Mouse (Mus musculus): Measurements from ENCODE around the gene Cfl1. TPM values are rescaled to one million over a fixed set of nuclear protein-coding genes. Genes with fewer than 3 reads are reported as not detected.
"Not testable (repeated sequence)": the region's sequence is repeated elsewhere in the genome, so short reads cannot be mapped to it uniquely, and the experiment has no call there.

Cfl1 gene
- polyA plus RNA-seq, 1 experiment from 2014 or later: 2,829 TPM

DNA sequence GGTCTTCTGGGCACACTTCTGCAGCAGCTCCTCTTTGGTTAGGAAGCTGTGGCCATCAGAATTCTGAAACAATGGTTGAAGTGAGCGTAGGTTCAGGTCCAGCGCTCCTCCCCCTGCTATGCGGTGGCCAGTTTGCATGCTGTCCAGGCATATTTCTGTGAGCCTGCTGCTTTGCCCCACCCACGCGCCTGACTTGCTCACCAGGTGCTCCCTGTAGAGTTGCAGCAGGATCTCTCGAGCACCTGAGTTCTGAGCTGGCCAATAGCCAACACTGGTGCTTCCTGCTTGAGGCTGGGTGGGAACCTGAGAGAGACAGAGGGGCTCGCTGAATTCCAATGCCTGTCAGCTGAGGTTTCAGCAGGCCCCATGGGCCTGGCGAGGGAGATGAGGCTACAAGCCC, 4.0 kb upstream of the Cfl1 start:
- no peak overlapping the region for H3K4me3 ChIP-seq
- no peaks in the 10 kb centered on the region for H3K27me3 ChIP-seq (ENCODE audit: insufficient read depth, poor library complexity, severe bottlenecking)
- H3K36me3 ChIP-seq: peaks cover 54% of the 10 kb centered on the region
- no peaks in the 10 kb centered on the region for H3K9me3 ChIP-seq
- 90% methylated on average over 8 of the region's 8 CpGs for WGBS
- H3K4me1 ChIP-seq: peaks cover 27% of the 10 kb centered on the region
- DNase-seq (ENCODE audit: low spot score): no peak
- H3K27ac ChIP-seq: peak overlapping the region; percentile 97; the same call in 1 of the 2 replicates

DNA sequence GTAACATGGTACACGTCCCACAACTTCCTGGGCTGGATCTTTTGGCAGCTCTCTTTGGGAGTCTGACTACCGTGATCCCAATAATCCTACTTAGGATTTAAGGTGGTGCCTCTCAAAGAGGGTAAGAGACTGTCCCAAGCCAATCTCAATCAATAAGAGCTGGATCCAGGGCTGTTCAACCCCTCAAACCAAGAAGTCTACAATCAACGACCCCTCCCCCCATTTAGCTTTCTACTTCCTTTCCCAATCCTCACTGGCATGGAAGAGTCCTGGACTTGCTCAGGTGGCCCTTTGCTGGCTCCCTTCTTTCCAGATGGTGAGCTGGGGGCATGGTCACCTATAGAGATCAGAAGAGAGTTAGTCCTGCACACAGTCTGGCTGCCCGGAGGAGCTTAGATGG, 3.5 kb upstream of the Cfl1 start:
- WGBS: 85% methylated on average over 4 of the region's 4 CpGs
- Histone ChIP-seq H3K4me3 (peak overlapping the region; percentile 68; the same call in 1 of the 2 replicates), H3K27ac (peak overlapping the region; percentile 97; the same call in 1 of the 2 replicates), H3K9me3 (no peaks in the 10 kb centered on the region), H3K27me3 (ENCODE audit: insufficient read depth, poor library complexity, severe bottlenecking) (no peaks in the 10 kb centered on the region), H3K4me1 (peaks cover 27% of the 10 kb centered on the region), H3K36me3 (peaks cover 50% of the 10 kb centered on the region)
- no peak for DNase-seq (ENCODE audit: low spot score)

DNA sequence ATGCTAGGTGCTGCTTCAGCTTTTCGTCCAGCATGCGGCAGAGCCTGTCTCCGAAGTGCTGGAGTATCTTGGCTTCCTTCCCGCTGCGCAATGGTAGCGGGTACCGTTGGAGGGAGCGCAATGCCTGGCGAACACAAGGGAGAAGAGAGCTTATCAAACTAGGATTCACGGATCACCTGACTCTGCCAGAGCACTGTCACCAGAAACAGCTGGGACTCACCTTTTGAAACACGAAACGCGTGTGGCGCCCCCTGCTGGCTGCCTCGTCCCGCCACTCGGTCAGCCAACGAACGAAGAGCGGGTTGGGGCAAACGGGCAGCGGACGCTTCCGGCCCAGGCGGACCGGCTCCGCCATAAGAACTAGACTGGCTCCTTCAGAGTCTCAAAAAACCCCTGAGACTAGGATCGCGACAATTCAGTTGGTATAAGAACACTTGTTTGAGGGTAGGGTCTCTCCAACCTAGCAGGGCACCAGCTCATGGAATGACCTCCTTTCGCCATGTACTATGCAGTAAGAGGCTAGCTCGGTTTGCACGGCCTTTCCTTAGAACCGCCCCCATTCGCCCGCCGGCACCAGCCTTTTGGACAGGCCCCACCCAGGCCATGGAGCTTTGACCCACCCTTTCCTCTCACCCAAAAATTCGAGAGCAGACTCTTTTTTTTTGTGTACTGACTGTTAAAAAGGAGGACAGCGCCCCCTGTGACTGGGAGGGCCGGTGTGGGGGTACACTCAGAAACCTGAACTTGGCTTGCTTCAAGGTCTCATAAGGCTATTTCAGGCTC, 2.3 kb upstream of the Cfl1 start, which contains the start of gene Mus81:
TSS of gene Mus81 (minus strand) at position 635 of the 783 bp plus-strand sequence.
- WGBS: under 1% methylated on average over 39 of the region's 39 CpGs
- Histone ChIP-seq H3K36me3 (peaks cover 50% of the 10 kb centered on the region), H3K4me3 (peak within 1 kb of the TSS; percentile 68), H3K9me3 (no peaks in the 10 kb centered on the region), H3K27me3 (ENCODE audit: insufficient read depth, poor library complexity, severe bottlenecking) (no peaks in the 10 kb centered on the region), H3K4me1 (peaks cover 38% of the 10 kb centered on the region), H3K27ac (peak within 1 kb of the TSS; percentile 97)
- peak; percentile 98 for DNase-seq (ENCODE audit: low spot score)

DNA sequence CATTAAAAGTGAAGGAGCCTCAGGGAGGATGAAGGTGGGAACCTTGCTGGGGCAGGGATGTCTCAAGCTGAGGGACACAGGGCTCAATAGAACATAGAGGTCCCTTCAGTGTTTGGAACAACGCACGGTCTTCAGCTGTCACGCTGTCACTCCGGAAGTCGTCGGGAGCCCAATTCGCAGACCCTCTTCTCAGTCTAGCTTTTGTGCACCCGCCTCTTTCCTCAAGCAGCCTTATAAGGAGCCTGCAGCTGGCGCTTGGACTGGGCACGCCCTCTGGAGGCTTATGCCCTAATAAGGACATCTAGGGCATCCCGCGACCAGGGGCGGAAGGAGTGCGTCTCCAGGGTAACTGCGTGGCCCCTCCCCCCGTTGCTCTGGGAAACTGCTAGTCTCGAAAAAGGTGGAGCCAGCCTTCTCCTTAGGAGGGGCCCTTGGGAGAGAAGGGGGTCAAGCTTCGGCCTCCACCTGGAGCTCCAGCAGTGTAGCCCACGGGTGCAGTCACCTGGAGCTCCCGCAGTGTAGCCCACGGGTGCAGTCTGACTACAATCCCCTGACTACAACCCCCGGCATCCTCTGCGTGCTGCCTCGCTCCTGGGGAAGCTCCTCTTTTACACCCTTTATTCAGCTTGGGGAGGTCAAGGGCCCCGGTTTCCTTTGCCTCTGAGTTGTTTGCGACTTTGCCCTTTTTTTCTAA, 1.2 kb upstream of the Cfl1 start:
- peaks cover 43% of the 10 kb centered on the region for H3K4me1 ChIP-seq
- peak overlapping the region; percentile 97 for H3K27ac ChIP-seq
- no peaks in the 10 kb centered on the region for H3K9me3 ChIP-seq
- H3K36me3 ChIP-seq: peaks cover 50% of the 10 kb centered on the region
- no peaks in the 10 kb centered on the region for H3K27me3 ChIP-seq (ENCODE audit: insufficient read depth, poor library complexity, severe bottlenecking)
- under 1% methylated on average over 26 of the region's 26 CpGs for WGBS
- DNase-seq (ENCODE audit: low spot score): peak; percentile 100
- peak overlapping the region; percentile 68 for H3K4me3 ChIP-seq

DNA sequence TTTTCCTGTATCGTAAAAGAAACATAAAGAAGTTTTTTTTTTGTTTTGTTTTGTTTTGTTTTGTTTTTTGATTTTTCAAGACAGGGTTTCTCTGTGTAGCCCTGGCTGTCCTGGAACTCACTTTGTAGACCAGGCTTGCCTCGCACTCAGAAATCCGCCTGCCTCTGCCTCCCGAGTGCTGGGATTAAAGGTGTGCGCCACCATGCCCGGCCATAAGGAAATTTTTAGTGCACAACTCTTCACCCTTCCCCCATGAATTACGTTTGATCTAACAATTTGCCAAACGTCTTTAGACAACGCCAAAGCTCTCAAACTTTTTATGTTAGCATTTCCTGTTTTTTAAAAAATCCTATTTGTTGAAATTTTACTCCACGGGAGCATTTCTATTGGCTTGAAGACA, 534 bp upstream of the Cfl1 start:
- Histone ChIP-seq H3K27ac (peak overlapping the region; percentile 97), H3K4me3 (peak overlapping the region; percentile 86), H3K36me3 (peaks cover 49% of the 10 kb centered on the region), H3K4me1 (peaks cover 45% of the 10 kb centered on the region)
- 51% methylated on average over 10 of the region's 10 CpGs for WGBS
- not testable (repeated sequence) for H3K9me3 ChIP-seq; DNase-seq (ENCODE audit: low spot score); H3K27me3 ChIP-seq (ENCODE audit: insufficient read depth, poor library complexity, severe bottlenecking)

DNA sequence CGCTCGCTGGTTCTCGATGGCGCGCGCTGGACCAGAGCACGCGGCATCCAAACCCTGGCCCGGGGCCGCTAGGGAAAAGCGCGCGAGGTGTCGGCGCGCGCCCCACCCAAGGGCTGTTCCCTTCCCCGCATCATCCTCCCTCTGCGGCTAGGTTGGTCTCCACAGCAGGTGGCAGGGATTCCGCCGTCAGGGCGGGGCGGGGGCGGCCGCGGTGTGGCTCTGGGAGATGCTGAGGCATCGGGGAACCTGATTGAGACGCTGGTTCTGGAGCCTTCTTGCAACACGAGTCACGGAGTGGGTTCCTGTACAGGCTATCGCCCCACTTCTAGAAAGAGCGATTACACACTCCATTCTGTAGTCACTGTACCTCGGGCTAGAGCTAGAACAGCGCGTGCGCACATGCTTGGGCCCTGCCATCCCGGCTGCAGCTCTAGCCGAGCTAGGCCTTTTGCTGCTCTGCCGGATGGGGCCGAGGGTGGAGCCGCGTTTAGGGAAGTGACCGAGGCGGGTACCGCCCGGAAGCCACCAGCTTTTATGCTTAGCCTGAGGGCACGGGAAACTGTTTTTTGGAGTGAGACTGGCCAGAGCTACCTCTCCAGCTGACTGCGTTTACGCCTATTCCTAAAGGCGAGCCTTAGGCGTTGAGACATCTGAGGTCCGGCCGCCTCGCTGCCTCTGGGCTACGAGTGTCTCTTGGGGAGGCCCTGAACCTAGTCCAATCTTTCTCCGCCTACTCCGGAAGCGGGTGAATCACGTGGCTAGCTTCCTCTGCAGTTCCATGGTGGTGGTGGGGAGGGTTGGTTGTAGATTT, 848 bp downstream of the Cfl1 start:
- Histone ChIP-seq H3K4me3 (peak overlapping the region; percentile 86), H3K4me1 (peaks cover 42% of the 10 kb centered on the region), H3K27me3 (ENCODE audit: insufficient read depth, poor library complexity, severe bottlenecking) (no peaks in the 10 kb centered on the region), H3K36me3 (peaks cover 47% of the 10 kb centered on the region), H3K27ac (peak overlapping the region; percentile 97), H3K9me3 (no peaks in the 10 kb centered on the region)
- peak; percentile 95 for DNase-seq (ENCODE audit: low spot score)
- under 1% methylated on average over 59 of the region's 59 CpGs for WGBS

DNA sequence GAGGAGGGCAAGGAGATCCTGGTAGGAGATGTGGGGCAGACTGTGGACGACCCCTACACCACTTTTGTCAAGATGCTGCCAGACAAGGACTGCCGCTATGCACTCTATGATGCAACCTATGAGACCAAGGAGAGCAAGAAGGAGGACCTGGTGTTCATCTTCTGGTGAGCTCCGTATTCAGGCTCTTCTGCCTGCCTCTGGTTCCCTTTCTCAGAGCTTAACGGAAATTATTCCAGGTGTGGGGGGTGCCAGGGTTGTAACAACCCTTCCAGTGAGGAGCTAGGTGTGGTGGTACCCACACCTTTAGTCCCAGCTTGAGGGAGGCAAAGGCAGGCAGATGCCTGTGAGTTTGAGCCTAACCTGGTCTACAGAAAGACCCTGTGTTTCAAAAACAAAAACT, 2.4 kb downstream of the Cfl1 start:
- Histone ChIP-seq H3K9me3 (no peaks in the 10 kb centered on the region), H3K27ac (no peak overlapping the region), H3K4me3 (no peak overlapping the region; the same call in 1 of the 2 replicates), H3K36me3 (peaks cover 57% of the 10 kb centered on the region), H3K27me3 (ENCODE audit: insufficient read depth, poor library complexity, severe bottlenecking) (no peaks in the 10 kb centered on the region), H3K4me1 (peaks cover 37% of the 10 kb centered on the region)
- DNase-seq (ENCODE audit: low spot score): no peak
- WGBS: 82% methylated on average over 4 of the region's 4 CpGs

DNA sequence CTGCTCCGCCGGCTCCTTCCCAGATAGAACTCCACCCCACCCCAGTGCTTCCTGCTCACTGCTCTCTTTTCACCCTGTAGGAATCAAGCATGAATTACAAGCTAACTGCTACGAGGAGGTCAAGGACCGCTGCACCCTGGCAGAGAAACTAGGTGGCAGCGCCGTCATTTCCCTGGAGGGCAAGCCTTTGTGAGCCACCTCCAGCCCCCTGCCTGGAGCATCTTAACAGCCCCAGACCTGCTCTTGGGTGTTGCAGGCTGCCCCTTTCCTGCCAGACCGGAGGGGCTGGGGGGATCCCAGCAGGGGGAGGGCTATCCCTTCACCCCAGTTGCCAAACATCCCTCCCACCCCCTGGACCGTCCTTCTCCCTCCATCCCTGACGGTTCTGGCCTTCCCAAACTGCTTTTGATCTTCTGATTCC, 3.1 kb downstream of the Cfl1 start:
- not testable (repeated sequence) for H3K27me3 ChIP-seq (ENCODE audit: insufficient read depth, poor library complexity, severe bottlenecking); DNase-seq (ENCODE audit: low spot score); H3K9me3 ChIP-seq; H3K4me3 ChIP-seq; H3K27ac ChIP-seq
- peaks cover 64% of the 10 kb centered on the region for H3K36me3 ChIP-seq
- 77% methylated on average over 9 of the region's 9 CpGs for WGBS
- H3K4me1 ChIP-seq: peaks cover 37% of the 10 kb centered on the region

DNA sequence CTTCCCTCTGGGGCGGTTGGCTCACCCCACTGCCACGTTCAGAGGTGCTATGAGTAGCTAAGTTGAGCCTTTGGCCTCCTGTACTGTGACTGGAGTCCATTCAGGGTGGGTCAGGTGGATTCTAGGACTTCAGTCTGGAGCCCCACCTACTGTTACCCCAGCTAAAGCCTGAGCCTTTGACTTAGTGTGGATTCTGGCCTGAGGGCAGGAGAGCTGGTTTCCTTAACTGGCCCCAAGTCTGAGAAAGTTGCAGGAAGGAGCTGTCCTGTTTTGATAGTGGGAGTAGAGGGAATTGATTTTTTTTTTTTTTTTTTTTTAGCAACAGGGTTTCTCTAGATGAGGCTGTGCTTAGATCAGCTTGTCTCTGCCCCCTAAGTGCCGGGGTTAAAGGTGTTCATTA, 4.1 kb downstream of the Cfl1 start:
- Histone ChIP-seq H3K27ac (no peak overlapping the region), H3K9me3 (no peaks in the 10 kb centered on the region), H3K27me3 (ENCODE audit: insufficient read depth, poor library complexity, severe bottlenecking) (no peaks in the 10 kb centered on the region), H3K4me1 (peaks cover 29% of the 10 kb centered on the region), H3K4me3 (no peak overlapping the region), H3K36me3 (peaks cover 65% of the 10 kb centered on the region)
- WGBS: 85% methylated on average over 3 of the region's 3 CpGs
- DNase-seq (ENCODE audit: low spot score): no peak

DNA sequence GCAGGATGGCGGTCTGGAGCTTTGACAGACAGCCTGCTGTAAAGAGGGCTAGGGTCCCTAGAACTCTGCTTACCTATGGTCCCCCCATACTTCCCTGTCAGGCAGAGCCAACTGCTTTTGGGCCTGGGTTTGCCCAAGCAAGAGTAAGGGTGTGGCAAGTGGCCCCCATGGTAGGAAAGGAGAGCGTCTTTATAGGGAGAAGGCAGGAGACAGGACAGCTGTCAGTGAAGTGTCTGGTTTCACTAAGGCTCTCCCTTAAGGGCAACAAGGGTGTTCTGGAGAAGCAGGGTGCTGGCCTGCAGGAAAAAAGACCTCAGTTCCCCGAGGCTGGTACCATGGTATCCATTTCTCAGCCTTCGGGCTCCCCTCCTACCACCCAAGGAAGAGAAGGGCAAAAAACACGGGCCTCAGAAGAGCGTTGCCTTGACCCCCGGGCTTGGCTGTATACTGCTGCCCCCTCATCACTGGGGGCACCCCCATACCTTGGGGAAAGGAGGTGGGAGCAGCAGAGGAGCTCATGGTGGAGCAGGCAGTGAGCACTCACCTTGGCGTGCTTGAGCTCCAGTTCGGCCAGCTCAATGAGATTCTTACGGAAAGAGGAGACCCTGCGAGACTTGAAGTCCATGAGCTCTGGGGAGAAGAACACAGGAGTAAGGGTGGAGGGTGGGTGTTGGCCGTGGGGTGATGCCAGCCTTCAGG, 5.2 kb downstream of the Cfl1 start:
- DNase-seq (ENCODE audit: low spot score): no peak
- H3K4me3 ChIP-seq: no peak overlapping the region
- H3K27me3 ChIP-seq (ENCODE audit: insufficient read depth, poor library complexity, severe bottlenecking): no peaks in the 10 kb centered on the region
- peak overlapping the region; percentile 10; the same call in 1 of the 2 replicates for H3K27ac ChIP-seq
- H3K4me1 ChIP-seq: peaks cover 28% of the 10 kb centered on the region
- peaks cover 65% of the 10 kb centered on the region for H3K36me3 ChIP-seq
- 79% methylated on average over 12 of the region's 12 CpGs for WGBS
- H3K9me3 ChIP-seq: no peaks in the 10 kb centered on the region

DNA sequence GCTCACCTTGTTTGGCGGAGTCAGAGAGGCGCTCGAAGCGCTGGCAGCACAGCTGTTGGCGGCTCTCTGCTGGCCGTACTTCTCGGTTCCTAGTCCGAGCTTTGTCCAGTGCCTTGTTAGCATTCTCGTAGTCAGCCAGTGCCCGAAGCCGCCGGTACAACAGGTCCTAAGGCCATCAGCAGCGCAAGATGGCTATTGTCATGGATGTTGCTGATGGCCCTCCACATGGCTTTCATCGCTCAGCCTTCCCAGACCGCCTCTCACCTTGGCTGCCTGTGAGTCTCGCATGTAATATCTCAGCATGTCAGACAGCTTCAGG, 5.8 kb downstream of the Cfl1 start:
- peaks cover 28% of the 10 kb centered on the region for H3K4me1 ChIP-seq
- DNase-seq (ENCODE audit: low spot score): no peak
- H3K27me3 ChIP-seq (ENCODE audit: insufficient read depth, poor library complexity, severe bottlenecking): no peaks in the 10 kb centered on the region
- WGBS: 87% methylated on average over 16 of the region's 16 CpGs
- peaks cover 65% of the 10 kb centered on the region for H3K36me3 ChIP-seq
- no peak overlapping the region for H3K27ac ChIP-seq
- no peak overlapping the region for H3K4me3 ChIP-seq
- H3K9me3 ChIP-seq: no peaks in the 10 kb centered on the region

DNA sequence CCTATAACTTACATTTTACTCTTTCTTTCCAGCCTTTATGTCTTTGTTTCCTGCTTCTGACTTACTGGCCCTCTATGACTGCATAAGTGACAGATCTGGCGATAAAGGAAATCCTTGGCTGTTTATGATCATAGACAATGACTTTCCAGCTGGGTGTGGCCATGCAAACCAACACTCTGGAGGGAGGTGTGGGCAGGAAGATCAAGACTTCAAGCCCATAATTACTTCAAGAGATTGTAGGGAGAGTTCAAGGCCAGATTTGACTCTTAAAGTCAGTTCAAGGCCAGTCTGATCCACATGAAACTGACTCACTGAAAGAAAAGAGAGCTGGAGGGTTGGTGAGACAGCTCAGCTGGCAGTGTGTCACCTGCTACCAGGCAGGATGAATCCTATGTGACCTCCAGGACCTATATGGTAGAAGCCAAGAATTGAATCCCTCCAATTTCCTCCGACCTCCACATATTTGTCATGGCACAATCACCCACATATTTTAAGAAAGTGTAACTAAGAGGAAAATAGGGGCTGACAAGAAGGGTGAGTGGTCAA, 10.1 kb downstream of the Cfl1 start:
- WGBS: 85% methylated on average over 2 of the region's 2 CpGs

More for the DNA sequence above, 10.1 kb downstream of the Cfl1 start:
- Histone ChIP-seq H3K27ac (no peak overlapping the region), H3K27me3 (ENCODE audit: insufficient read depth, poor library complexity, severe bottlenecking) (no peaks in the 10 kb centered on the region), H3K4me1 (peaks cover 13% of the 10 kb centered on the region; the same call in 1 of the 2 replicates), H3K9me3 (no peaks in the 10 kb centered on the region), H3K36me3 (peaks cover 38% of the 10 kb centered on the region), H3K4me3 (no peak overlapping the region)
- no peak for DNase-seq (ENCODE audit: low spot score)
